Mouse (Mus musculus) neural tube, embryonic 14.5 days (tissue): ENCODE measurements around the gene Slc25a4. TPM values are rescaled to one million over a fixed set of nuclear protein-coding genes. Genes with fewer than 3 reads are reported as not detected.
A peak's percentile ranks its signal among the peaks of the same experiment; 100 is the strongest.
"Not testable (repeated sequence)": the region's sequence is repeated elsewhere in the genome, so short reads cannot be mapped to it uniquely, and the experiment has no call there.

Source experiments
- ATAC-seq: fragments of 200-750 bp; cut with Nextera tagmentation; 2 replicates; pipeline ENCODE4 v1.8.0; 2017; ENCODE audit warnings: low read depth, mild to moderate bottlenecking, moderate TSS enrichment, moderate library complexity
- H3K27ac ChIP-seq: fragments of 300-500 bp; sonication (generic); 2 replicates; pipeline ENCODE4 v1.5.1; 2014; ENCODE audit warnings: low read depth, mild to moderate bottlenecking, control low read depth, low read length, moderate library complexity, mixed read lengths
- H3K27me3 ChIP-seq: fragments of 300-500 bp; sonication (generic); 2 replicates; pipeline ENCODE4 v1.6.1; 2014; ENCODE audit warnings: low read length; ENCODE audit not compliant: control insufficient read depth, insufficient read depth
- H3K36me3 ChIP-seq: fragments of 300-500 bp; sonication (generic); 2 replicates; pipeline ENCODE4 v1.6.1; 2014; ENCODE audit warnings: low read length, mixed read lengths; ENCODE audit not compliant: control insufficient read depth, insufficient read depth
- H3K4me1 ChIP-seq: fragments of 300-500 bp; sonication (generic); 2 replicates; pipeline ENCODE4 v1.6.1; 2014; ENCODE audit warnings: low read length; ENCODE audit not compliant: control insufficient read depth, insufficient read depth
- H3K4me2 ChIP-seq: fragments of 300-500 bp; sonication (generic); 2 replicates; pipeline ENCODE4 v1.6.1; 2014; ENCODE audit warnings: mild to moderate bottlenecking, low read depth, low read length, control low read depth
- H3K4me3 ChIP-seq: fragments of 300-500 bp; sonication (generic); 2 replicates; pipeline ENCODE4 v1.5.1; 2014; ENCODE audit warnings: low read depth, low read length, control low read depth, mixed read lengths
- H3K9ac ChIP-seq: fragments of 300-500 bp; sonication (generic); replicated peaks from 2 replicates; pipeline ENCODE4 v1.6.1; 2014; ENCODE audit warnings: low read depth, mild to moderate bottlenecking, control low read depth, low read length, mixed read lengths
- H3K9me3 ChIP-seq: fragments of 300-500 bp; sonication (generic); 2 replicates; pipeline ENCODE4 v1.6.1; 2016; ENCODE audit warnings: low read length; ENCODE audit not compliant: control insufficient read depth
- WGBS: fragments of 180-500 bp; shearing (Covaris S2); extraction: QIAGEN DNeasy Blood & Tissue Kit; methylation state at CpG from one replicate; pipeline ENCODE4 v1.1.7; 2014; 5-methylcytosine and 5-hydroxymethylcytosine counted together
- polyA plus RNA-seq: library from polyadenylated mRNA; unstranded; fragments of >200 nt; fragmentation: Nextera tagmentation; extraction: Ambion mirVana; gene quantifications from 2 replicates; pipeline ENCODE4 v1.2.1, GENCODE M21; 2014

Slc25a4 gene
- polyA plus RNA-seq, 1 experiment from 2014 or later: 1,036 TPM

DNA sequence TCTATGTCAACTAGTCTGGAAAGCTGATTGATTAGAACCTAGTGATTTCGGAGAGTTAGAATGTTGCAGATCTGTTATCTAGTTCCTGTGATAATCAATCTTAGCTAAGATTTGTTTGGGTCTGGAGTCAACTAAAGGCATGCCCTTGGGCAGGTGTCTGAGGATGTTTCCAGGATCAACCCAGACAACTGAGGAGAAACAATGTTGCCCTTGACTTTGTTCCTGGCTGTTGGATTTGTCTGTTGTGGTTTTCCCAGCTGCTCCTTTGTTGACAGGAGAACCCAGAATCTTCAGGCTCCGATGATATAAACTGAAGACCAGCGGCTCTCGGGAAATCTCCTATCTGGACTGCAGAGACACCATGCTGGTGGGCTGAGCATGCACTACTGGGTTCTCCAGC, 23.7 kb upstream of the Slc25a4 start:
- no peaks in the 10 kb centered on the region for H3K36me3 ChIP-seq
- WGBS: 89% methylated on average over 4 of the region's 4 CpGs
- H3K27me3 ChIP-seq: no peaks in the 10 kb centered on the region
- H3K4me1 ChIP-seq: no peaks in the 10 kb centered on the region
- H3K4me3 ChIP-seq: no peak overlapping the region
- no peak for ATAC-seq
- no peak overlapping the region for H3K9ac ChIP-seq
- no peak overlapping the region for H3K27ac ChIP-seq
- H3K4me2 ChIP-seq: no peak overlapping the region
- H3K9me3 ChIP-seq: no peaks in the 10 kb centered on the region

DNA sequence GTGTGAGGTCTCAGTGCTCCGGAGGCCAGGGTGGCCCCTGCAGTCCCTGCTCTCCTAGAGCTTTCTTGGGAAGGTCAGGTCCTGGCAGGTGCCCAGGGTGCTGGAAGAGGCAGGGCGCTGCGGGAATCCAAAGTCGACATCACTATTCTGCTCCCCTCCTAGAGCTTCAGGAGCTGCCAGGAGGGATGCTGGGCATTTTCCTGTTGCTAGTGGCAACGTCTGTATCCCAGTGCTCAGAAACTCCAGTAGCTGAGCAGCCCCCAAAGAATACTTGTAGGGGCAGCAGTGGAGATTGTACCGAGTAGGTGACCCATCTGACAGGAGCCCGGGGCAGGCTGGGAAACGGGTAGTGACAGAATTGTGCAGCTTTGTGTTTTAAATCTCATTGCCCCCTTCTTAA, 21.7 kb upstream of the Slc25a4 start:
- Histone ChIP-seq H3K9ac (no peak overlapping the region), H3K4me3 (no peak overlapping the region), H3K36me3 (no peaks in the 10 kb centered on the region), H3K27me3 (no peaks in the 10 kb centered on the region), H3K27ac (no peak overlapping the region), H3K9me3 (no peaks in the 10 kb centered on the region), H3K4me2 (no peak overlapping the region), H3K4me1 (no peaks in the 10 kb centered on the region)
- WGBS: 56% methylated on average over 8 of the region's 8 CpGs
- no peak for ATAC-seq

- 84% methylated on average over 7 of the region's 7 CpGs for WGBS
Observed at GRCm38 (mm10) chr8:46231968-46232367, 20.9 kb upstream of the Slc25a4 start.

DNA sequence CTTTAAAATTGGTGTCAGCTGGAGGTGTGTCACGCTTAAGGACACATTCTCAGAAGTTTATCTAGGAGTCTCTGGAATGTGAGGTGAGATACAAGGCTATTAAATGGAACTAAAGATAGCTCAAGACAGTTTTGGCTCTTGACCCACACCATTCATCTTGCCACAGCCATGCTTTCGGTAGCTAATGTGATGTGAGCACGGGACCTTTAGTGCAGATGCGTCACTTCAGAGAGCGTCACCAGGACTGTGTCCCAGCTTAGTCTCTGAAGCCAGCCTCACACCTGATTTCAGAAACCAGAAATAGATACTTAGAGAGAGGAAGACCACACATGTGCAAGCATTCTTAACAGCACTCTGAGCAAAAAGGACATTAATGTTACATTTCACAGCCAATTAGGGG, 15.5 kb upstream of the Slc25a4 start:
- Histone ChIP-seq H3K4me2 (no peak overlapping the region), H3K27ac (no peak overlapping the region), H3K4me1 (no peaks in the 10 kb centered on the region), H3K27me3 (no peaks in the 10 kb centered on the region), H3K9ac (no peak overlapping the region), H3K36me3 (no peaks in the 10 kb centered on the region), H3K4me3 (no peak overlapping the region), H3K9me3 (no peaks in the 10 kb centered on the region)
- ATAC-seq: no peak
- 84% methylated on average over 5 of the region's 5 CpGs for WGBS

More at GRCm38 (mm10) chr8:46231968-46232367, 20.9 kb upstream of the Slc25a4 start:
- H3K9ac ChIP-seq, H3K27ac ChIP-seq, H3K9me3 ChIP-seq, H3K4me2 ChIP-seq, ATAC-seq, H3K4me3 ChIP-seq, H3K27me3 ChIP-seq, H3K36me3 ChIP-seq, H3K4me1 ChIP-seq: not testable (repeated sequence)

DNA sequence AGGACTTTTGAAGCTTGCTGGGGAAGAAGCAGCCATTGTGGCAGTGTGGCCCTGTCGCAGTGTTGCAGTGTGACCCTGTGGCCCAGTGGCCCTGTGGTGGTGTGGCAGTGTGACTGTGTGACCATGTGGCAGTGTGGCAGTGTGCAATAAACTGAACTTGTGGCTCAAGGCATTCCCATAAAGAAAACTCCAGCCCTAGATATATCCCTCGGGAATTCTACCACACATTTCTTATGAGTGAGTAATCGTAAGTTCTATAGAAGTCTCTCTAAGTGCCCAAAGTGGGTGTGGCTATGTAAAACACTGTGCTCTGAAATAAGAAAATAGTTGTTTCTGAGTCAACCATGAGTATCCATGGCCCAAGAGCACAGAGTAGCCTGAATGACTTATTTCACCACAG, 14.4 kb upstream of the Slc25a4 start:
- H3K9ac ChIP-seq: no peak overlapping the region
- no peaks in the 10 kb centered on the region for H3K9me3 ChIP-seq
- no peaks in the 10 kb centered on the region for H3K4me1 ChIP-seq
- H3K27ac ChIP-seq: no peak overlapping the region
- 77% methylated on average over 3 of the region's 3 CpGs for WGBS
- no peak overlapping the region for H3K4me3 ChIP-seq
- ATAC-seq: no peak
- H3K36me3 ChIP-seq: no peaks in the 10 kb centered on the region
- no peaks in the 10 kb centered on the region for H3K27me3 ChIP-seq
- no peak overlapping the region for H3K4me2 ChIP-seq

DNA sequence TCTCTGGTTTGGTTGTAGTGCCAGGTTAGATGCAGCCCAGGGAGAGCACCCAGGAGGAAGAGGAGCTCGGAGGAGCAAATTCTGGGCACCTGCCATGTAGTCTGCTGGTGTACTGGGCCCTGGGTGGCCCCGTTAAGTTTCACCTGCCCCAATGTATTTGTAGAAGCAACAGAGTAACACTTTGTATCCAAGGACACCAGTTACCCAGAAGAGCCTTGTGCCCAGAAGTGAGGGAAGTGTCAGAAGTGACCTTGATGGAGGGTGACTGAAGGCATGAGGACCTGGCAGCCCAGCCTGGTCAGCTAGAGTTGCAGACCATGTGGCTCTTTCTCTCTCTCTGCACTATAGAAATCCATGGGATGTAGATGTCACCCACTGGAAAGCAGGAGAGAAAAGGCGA, 9.5 kb upstream of the Slc25a4 start:
- H3K9me3 ChIP-seq: no peaks in the 10 kb centered on the region
- H3K9ac ChIP-seq: no peak overlapping the region
- H3K4me2 ChIP-seq: no peak overlapping the region
- H3K4me3 ChIP-seq: no peak overlapping the region
- no peaks in the 10 kb centered on the region; the same call in 1 of the 2 replicates for H3K4me1 ChIP-seq
- H3K27ac ChIP-seq: no peak overlapping the region
- 78% methylated on average over 3 of the region's 3 CpGs for WGBS
- ATAC-seq: no peak
- H3K27me3 ChIP-seq: no peaks in the 10 kb centered on the region
- H3K36me3 ChIP-seq: no peaks in the 10 kb centered on the region

GRCm38 (mm10) chr8:46216838-46217237, 5.8 kb upstream of the Slc25a4 start:
- 2% methylated on average over 14 of the region's 14 CpGs for WGBS

DNA sequence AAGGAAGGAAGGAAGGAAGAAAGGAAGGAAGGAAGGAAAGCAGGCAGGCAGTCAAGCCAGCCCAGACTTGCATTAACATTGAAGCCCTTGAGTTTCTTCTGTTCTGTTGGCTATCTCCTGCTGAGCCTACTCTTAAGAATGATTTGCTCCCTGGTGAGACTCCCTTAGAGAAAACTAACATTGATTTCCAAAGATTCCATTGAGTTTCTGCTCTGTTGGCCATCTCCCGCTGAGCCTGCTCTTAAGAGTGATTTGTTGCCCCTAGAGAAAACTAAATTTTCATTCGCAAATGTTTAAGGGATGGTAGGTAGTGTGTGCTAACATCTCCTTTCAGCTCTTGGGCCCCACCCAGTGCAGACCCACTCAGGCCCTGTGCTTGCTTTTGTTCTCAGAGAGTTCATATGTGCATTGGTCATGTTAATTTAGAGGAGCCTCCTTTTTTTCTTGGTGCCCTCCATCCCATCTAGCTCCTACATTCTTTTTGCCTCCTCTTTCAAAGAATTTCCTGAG, 2.9 kb upstream of the Slc25a4 start:
- Histone ChIP-seq H3K27me3 (no peaks in the 10 kb centered on the region), H3K36me3 (0 out of 2 replicates have a peak, but pooled peaks cover 1% of the 10 kb centered on the region), H3K27ac (no peak overlapping the region), H3K4me1 (peaks cover 10% of the 10 kb centered on the region), H3K4me2 (no peak overlapping the region), H3K9me3 (no peaks in the 10 kb centered on the region), H3K9ac (no peak overlapping the region), H3K4me3 (no peak overlapping the region)
- 13% methylated on average over 2 of the region's 2 CpGs for WGBS
- no peak for ATAC-seq

More at GRCm38 (mm10) chr8:46216838-46217237, 5.8 kb upstream of the Slc25a4 start:
- Histone ChIP-seq H3K9me3 (no peaks in the 10 kb centered on the region), H3K27me3 (no peaks in the 10 kb centered on the region), H3K9ac (peak overlapping the region; percentile 51), H3K4me2 (peak overlapping the region; percentile 56), H3K4me1 (no peaks in the 10 kb centered on the region; the same call in 1 of the 2 replicates), H3K27ac (peak overlapping the region; percentile 80), H3K36me3 (no peaks in the 10 kb centered on the region), H3K4me3 (peak overlapping the region; percentile 26)
- ATAC-seq: peak; percentile 91

DNA sequence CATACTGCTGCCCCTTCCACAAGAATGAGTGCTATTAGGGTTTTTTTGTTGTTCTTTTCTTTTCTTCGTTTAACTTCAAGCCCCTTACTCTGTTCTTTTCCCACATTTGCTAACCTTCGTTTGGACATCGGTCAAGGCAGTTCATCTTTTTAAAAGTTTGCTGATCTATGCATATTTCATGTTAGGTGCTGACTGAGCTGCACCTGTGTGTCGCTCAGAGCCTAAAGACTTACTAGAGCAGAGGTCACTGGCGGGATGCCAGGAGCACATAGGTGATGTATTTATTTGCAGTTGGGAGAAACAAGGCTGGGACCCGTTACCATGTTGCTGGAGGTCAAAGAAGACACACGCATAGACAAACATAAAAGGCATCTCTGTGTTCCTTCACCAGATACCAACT, 1.1 kb upstream of the Slc25a4 start:
- peaks cover 21% of the 10 kb centered on the region for H3K4me1 ChIP-seq
- no peak overlapping the region for H3K4me2 ChIP-seq

More for the DNA sequence above, 1.1 kb upstream of the Slc25a4 start:
- no peak for ATAC-seq
- no peaks in the 10 kb centered on the region for H3K27me3 ChIP-seq
- peaks cover 16% of the 10 kb centered on the region; the same call in 1 of the 2 replicates for H3K36me3 ChIP-seq
- H3K4me3 ChIP-seq: no peak overlapping the region
- no peak overlapping the region for H3K27ac ChIP-seq
- no peak overlapping the region for H3K9ac ChIP-seq
- no peaks in the 10 kb centered on the region for H3K9me3 ChIP-seq
- 37% methylated on average over 7 of the region's 7 CpGs for WGBS
